Mouse (Mus musculus): ENCODE results near the gene Hkdc1.

Hkdc1 gene

GRCm38 (mm10) chr10:62411431-62412410 lies 10.6 kb downstream of the Hkdc1 start:
- CTCF ChIA-PET: interaction anchor here in 3 of 4 experiments (0.6 to 2.0 kb wide), 16 partner anchors 13 to 251 kb away, joined by 3 to 17 read pairs (median 4); no protein-coding TSS in a partner anchor
- POLR2A ChIA-PET: interaction anchor here in 1 of 4 experiments (0.6 kb wide), 2 partner anchors 129 to 470 kb away, joined by 3 to 4 read pairs; no protein-coding TSS in a partner anchor

GRCm38 (mm10) chr10:62410943-62411342 lies 11.3 kb downstream of the Hkdc1 start:
- ChIA-PET POLR2A (interaction anchor here in 2 of 4 experiments (0.6 to 1.5 kb wide), 3 partner anchors 18 to 128 kb away, joined by 3 to 4 read pairs (median 3); no protein-coding TSS in a partner anchor), CTCF (interaction anchor here (0.5 to 2.0 kb wide), 29 partner anchors 11 to 1584 kb away, joined by 3 to 17 read pairs (median 3); partner anchors contain the start of gene Hkdc1 (in 1 of the 4))

- ChIA-PET CTCF (interaction anchor here in 2 of 4 experiments (1.2 to 1.7 kb wide), 2 partner anchors 24 to 144 kb away, joined by 3 to 6 read pairs; no protein-coding TSS in a partner anchor), POLR2A (interaction anchor here in 3 of 4 experiments (0.6 to 2.1 kb wide), 9 partner anchors 21 to 598 kb away, joined by 3 to 6 read pairs (median 3); no protein-coding TSS in a partner anchor)
These were observed 17.4 kb downstream of the Hkdc1 start for GRCm38 (mm10) chr10:62404901-62405300.

GRCm38 (mm10) chr10:62401641-62402111 lies 20.6 kb downstream of the Hkdc1 start:
- POLR2A ChIA-PET: interaction anchor here in 2 of 4 experiments (0.5 to 1.1 kb wide), 3 partner anchors 25 to 85 kb away, joined by 3 read pairs; partner anchors contain the start of gene Supv3l1 (in 1 of the 2)

GRCm38 (mm10) chr10:62383011-62383410 lies 39.3 kb downstream of the Hkdc1 start:
- CTCF ChIA-PET: interaction anchor here in 1 of 4 experiments (3.4 kb wide), 1 partner anchor 121 kb away, joined by 15 read pairs; no protein-coding TSS in a partner anchor
- POLR2A ChIA-PET: interaction anchor here in 1 of 4 experiments (1.5 kb wide), 1 partner anchor 45 kb away, joined by 3 read pairs; no protein-coding TSS in a partner anchor

More at GRCm38 (mm10) chr10:62401641-62402111, 20.6 kb downstream of the Hkdc1 start:
- CTCF ChIA-PET: interaction anchor here in 3 of 4 experiments (0.6 to 2.0 kb wide), 3 partner anchors 140 to 269 kb away, joined by 3 to 5 read pairs (median 3); partner anchors contain the start of gene Neurog3 (in 1 of the 3)

GRCm38 (mm10) chr10:62380936-62381335 lies 41.4 kb downstream of the Hkdc1 start:
- ChIA-PET POLR2A (interaction anchor here in 3 of 4 experiments (0.6 to 1.4 kb wide), 8 partner anchors 19 to 1942 kb away, joined by 3 to 4 read pairs (median 3); no protein-coding TSS in a partner anchor), CTCF (interaction anchor here in 3 of 4 experiments (0.6 to 3.4 kb wide), 10 partner anchors 17 to 200 kb away, joined by 3 to 15 read pairs (median 3); no protein-coding TSS in a partner anchor)

- ChIA-PET POLR2A (interaction anchor here in 1 of 4 experiments (0.6 kb wide), 1 partner anchor 652 kb away, joined by 17 read pairs; no protein-coding TSS in a partner anchor), CTCF (interaction anchor here in 1 of 4 experiments (3.4 kb wide), 1 partner anchor 118 kb away, joined by 15 read pairs; no protein-coding TSS in a partner anchor)
These were observed 42.5 kb downstream of the Hkdc1 start, which contains the start of gene Hk1 for GRCm38 (mm10) chr10:62379808-62380207. Gene Hk1 (minus strand): TSS chr10:62379908.

- CTCF ChIA-PET: no interaction called here
- POLR2A ChIA-PET: interaction anchor here in 1 of 4 experiments (0.7 kb wide), 1 partner anchor 123 kb away, joined by 3 read pairs; no protein-coding TSS in a partner anchor
These were observed 63.5 kb downstream of the Hkdc1 start for GRCm38 (mm10) chr10:62358827-62359226.

GRCm38 (mm10) chr10:62356105-62356730 lies 66.1 kb downstream of the Hkdc1 start:
- ChIA-PET POLR2A (interaction anchor here in 2 of 4 experiments (0.6 to 1.8 kb wide), 7 partner anchors 12 to 82 kb away, joined by 3 to 8 read pairs (median 4); no protein-coding TSS in a partner anchor), CTCF (interaction anchor here in 2 of 4 experiments (0.9 to 1.4 kb wide), 2 partner anchors 95 to 122 kb away, joined by 4 to 5 read pairs; no protein-coding TSS in a partner anchor)

GRCm38 (mm10) chr10:62345147-62345546 lies 77.1 kb downstream of the Hkdc1 start:
- ChIA-PET CTCF (no interaction called here), POLR2A (no interaction called here)

- CTCF ChIA-PET: no interaction called here
- POLR2A ChIA-PET: interaction anchor here in 2 of 4 experiments (0.6 to 1.3 kb wide), 3 partner anchors 13 to 607 kb away, joined by 3 to 4 read pairs (median 3); no protein-coding TSS in a partner anchor
These were observed 78.1 kb downstream of the Hkdc1 start for GRCm38 (mm10) chr10:62344004-62344752.

GRCm38 (mm10) chr10:62342512-62342911 lies 79.8 kb downstream of the Hkdc1 start:
- POLR2A ChIA-PET: interaction anchor here in 3 of 4 experiments (0.7 to 1.3 kb wide), 5 partner anchors 7 to 167 kb away, joined by 3 to 5 read pairs (median 3); no protein-coding TSS in a partner anchor
- CTCF ChIA-PET: no interaction called here

- ChIA-PET POLR2A (interaction anchor here in 3 of 4 experiments (0.7 to 1.8 kb wide), 4 partner anchors 74 to 174 kb away, joined by 3 read pairs; partner anchors contain the start of gene Hkdc1 (in 1 of the 3)), CTCF (no interaction called here)
These were observed 80.3 kb downstream of the Hkdc1 start for GRCm38 (mm10) chr10:62341956-62342355.

- ChIA-PET POLR2A (interaction anchor here in 3 of 4 experiments (0.5 to 4.0 kb wide), 16 partner anchors 9 to 266 kb away, joined by 3 to 27 read pairs (median 3); partner anchors contain the start of gene Vps26a (in 2 of the 3)), CTCF (interaction anchor here in 2 of 4 experiments (1.0 to 1.5 kb wide), 3 partner anchors 12 to 80 kb away, joined by 3 to 5 read pairs (median 3); no protein-coding TSS in a partner anchor)
These were observed 81.3 kb downstream of the Hkdc1 start for GRCm38 (mm10) chr10:62340991-62341390.

GRCm38 (mm10) chr10:62340095-62340731 lies 82.1 kb downstream of the Hkdc1 start:
- ChIA-PET POLR2A (interaction anchor here in 3 of 4 experiments (0.5 to 4.0 kb wide), 35 partner anchors 10 to 983 kb away, joined by 3 to 27 read pairs (median 3); partner anchors contain the start of genes Vps26a (in 2 of the 3), Ccar1 (in 1 of the 3) and Ddx50 (in 1 of the 3)), CTCF (interaction anchor here in 3 of 4 experiments (0.6 to 1.5 kb wide), 10 partner anchors 11 to 1261 kb away, joined by 3 to 5 read pairs (median 3); partner anchors contain the start of gene Vps26a (in 1 of the 3))
